28 mouse cellular contexts compared by ENCODE assay signal in genomic region chr2:164765841-164766240, GRCm38 (mm10). TPM values are rescaled to one million over a fixed set of nuclear protein-coding genes. Genes with fewer than 3 reads are reported as not detected.
A peak's percentile ranks its signal among the peaks of the same experiment; 100 is the strongest.
DNase-seq lines count a peak whose midpoint lies in the region; ATAC-seq lines count a peak whose summit lies in the region.
"Had no signal": no experiment of that assay in that cellular context is flagged by ENCODE, and none has a peak within 500 bp of the region (broad histone marks: within the 10 kb centered on the region; RNA-seq: fewer than 3 reads in every experiment).

No protein-coding gene starts in this region.

- ATAC-seq in heart, embryonic 13.5 days (ENCODE audit: extremely low read depth, insufficient number of reproducible peaks, low FRiP score, low TSS enrichment): no peak
- no peak for ATAC-seq in liver, embryonic 13.5 days (ENCODE audit: low read depth)
- ATAC-seq in liver, embryonic 11.5 days (replicated peaks; ENCODE audit: low FRiP score): no peak
- ATAC-seq: forebrain, embryonic 16.5 days; midbrain, embryonic 13.5 days; Patski had no signal

- WGBS in heart, embryonic 13.5 days: 68% methylated on average over 3 of the region's 3 CpGs
- WGBS in liver, embryonic 13.5 days (ENCODE audit: insufficient replicate concordance): 73% methylated on average over 3 of the region's 3 CpGs
- 86% methylated on average over 3 of the region's 3 CpGs for WGBS in liver, embryonic 11.5 days

- peak overlapping the region; percentile 33; the same call in 1 of the 2 replicates for H3K27ac ChIP-seq in heart, embryonic 13.5 days (replicated peaks)
- H3K27ac ChIP-seq in liver, embryonic 13.5 days: peak overlapping the region; percentile 71
- no peak overlapping the region for H3K27ac ChIP-seq in liver, embryonic 11.5 days (ENCODE audit: low read depth, low read length)
- H3K27ac ChIP-seq: forebrain, embryonic 10.5 days; hindbrain, embryonic 15.5 days; limb, embryonic 15.5 days; lung, embryonic 15.5 days; midbrain, embryonic 13.5 days; stomach, postnatal 0 days had no signal

- H3K9me3 ChIP-seq in heart, embryonic 13.5 days: no peaks in the 10 kb centered on the region
- no peaks in the 10 kb centered on the region for H3K9me3 ChIP-seq in liver, embryonic 13.5 days (replicated peaks)
- H3K9me3 ChIP-seq in liver, embryonic 11.5 days (ENCODE audit: control insufficient read depth, low read length): no peaks in the 10 kb centered on the region
- H3K9me3 ChIP-seq: forebrain, embryonic 10.5 days; G1E; hindbrain, embryonic 15.5 days; limb, embryonic 15.5 days; lung, embryonic 15.5 days; megakaryocyte, embryonic 14.5 days; midbrain, embryonic 13.5 days had no signal

- H3K27me3 ChIP-seq in heart, embryonic 13.5 days (replicated peaks): no peaks in the 10 kb centered on the region
- H3K27me3 ChIP-seq in liver, embryonic 13.5 days: no peaks in the 10 kb centered on the region
- H3K27me3 ChIP-seq in liver, embryonic 11.5 days (replicated peaks; ENCODE audit: control insufficient read depth, insufficient read depth, low read length): no peaks in the 10 kb centered on the region
- H3K27me3 ChIP-seq: CH12.LX; hindbrain, embryonic 15.5 days; limb, embryonic 15.5 days; lung, embryonic 15.5 days; megakaryocyte, embryonic 14.5 days; midbrain, embryonic 13.5 days; Patski had no signal

- H3K4me3 ChIP-seq in heart, embryonic 13.5 days: no peak overlapping the region
- no peak overlapping the region for H3K4me3 ChIP-seq in liver, embryonic 13.5 days (replicated peaks)
- no peak overlapping the region for H3K4me3 ChIP-seq in liver, embryonic 11.5 days (ENCODE audit: low read depth, low read length)
- H3K4me3 ChIP-seq: forebrain, embryonic 10.5 days; hindbrain, embryonic 15.5 days; limb, embryonic 15.5 days; lung, embryonic 15.5 days; megakaryocyte, embryonic 14.5 days; midbrain, embryonic 13.5 days had no signal

- DNase-seq in heart, postnatal 10 days: no peak
- peak; percentile 69 for DNase-seq in layer of hippocampus, adult 9-11 months
- DNase-seq in layer of hippocampus, postnatal 25 days (ENCODE audit: extremely low spot score in 1 of 2, low spot score in 1 of 2): no peak
- no peak for DNase-seq in liver, embryonic 13.5 days
- DNase-seq in liver, embryonic 11.5 days (ENCODE audit: low spot score): no peak
- DNase-seq in telencephalon, adult 2 months (ENCODE audit: low read depth, low spot score): peak; percentile 84
- DNase-seq: adrenal gland, postnatal 36 days; B cell, adult 2 months; cerebellum, adult 11 months; cerebellum, adult 9-11 months; gastrocnemius, postnatal 14 days; kidney, adult 2 months; kidney, postnatal 14 days; lung, postnatal 36 days had no signal

- no peak overlapping the region for H3K4me2 ChIP-seq in heart, embryonic 13.5 days
- no peak overlapping the region for H3K4me2 ChIP-seq in liver, embryonic 13.5 days
- H3K4me2 ChIP-seq in liver, embryonic 11.5 days: no peak overlapping the region
- H3K4me2 ChIP-seq: hindbrain, embryonic 15.5 days; limb, embryonic 15.5 days; lung, embryonic 15.5 days; midbrain, embryonic 13.5 days had no signal

- peaks cover 72% of the 10 kb centered on the region for H3K36me3 ChIP-seq in heart, embryonic 13.5 days
- H3K36me3 ChIP-seq in liver, embryonic 13.5 days: peaks cover 76% of the 10 kb centered on the region
- peaks cover 28% of the 10 kb centered on the region for H3K36me3 ChIP-seq in liver, embryonic 11.5 days (ENCODE audit: control insufficient read depth, insufficient read depth, low read length)

- H3K9ac ChIP-seq in heart, embryonic 13.5 days: no peak overlapping the region
- H3K9ac ChIP-seq in liver, embryonic 13.5 days: peak overlapping the region; percentile 33; the same call in 1 of the 2 replicates
- no peak overlapping the region for H3K9ac ChIP-seq in liver, embryonic 11.5 days (ENCODE audit: low read depth, low read length)
- H3K9ac ChIP-seq: hindbrain, embryonic 15.5 days; limb, embryonic 15.5 days; lung, embryonic 15.5 days; midbrain, embryonic 13.5 days had no signal

- peaks cover 26% of the 10 kb centered on the region for H3K4me1 ChIP-seq in heart, embryonic 13.5 days
- H3K4me1 ChIP-seq in liver, embryonic 13.5 days (replicated peaks): peaks cover 63% of the 10 kb centered on the region
- peaks cover 14% of the 10 kb centered on the region for H3K4me1 ChIP-seq in liver, embryonic 11.5 days (replicated peaks; ENCODE audit: control insufficient read depth, insufficient read depth, low read length)

- intact Hi-C loops in heart, postnatal 10 days (cut with DNase I): loop anchor here (2.0 kb wide), 1 partner anchor 19 kb away; no protein-coding TSS in a partner anchor

RNA-seq across cellular contexts. Expression of gene Ube2c, which starts 3.9 kb away (rescaled TPM):
- polyA plus RNA-seq in heart, embryonic 13.5 days (2015; fragmentation: Nextera tagmentation; extraction: Ambion mirVana): 434 and 464 TPM in 2 replicates
- 10 to 100 TPM; 31.7 to 32.5 TPM for total RNA-seq in heart, postnatal 10 days (2021)
- total RNA-seq in layer of hippocampus, postnatal 25 days (2021): 1 to 10 TPM in 1 of 2 experiments, not detected in 1; 1.2 TPM
- polyA plus RNA-seq in liver, embryonic 13.5 days (2015; fragmentation: Nextera tagmentation; extraction: Ambion mirVana): 762 and 764 TPM in 2 replicates
- polyA plus RNA-seq in liver, embryonic 11.5 days (2014; fragmentation: Nextera tagmentation; extraction: Ambion mirVana): 482 and 522 TPM in 2 replicates

RNA-seq across cellular contexts. Expression of gene Tnnc2, which starts 13.9 kb away (rescaled TPM):
- polyA plus RNA-seq in heart, embryonic 13.5 days (2015; fragmentation: Nextera tagmentation; extraction: Ambion mirVana): 1.0 and 3.8 TPM in 2 replicates
- under 1 TPM in 1 of 2 experiments, not detected in 1; 0.52 TPM for total RNA-seq in heart, postnatal 10 days (2021)
- total RNA-seq in layer of hippocampus, postnatal 25 days (2021): not detected
- polyA plus RNA-seq in liver, embryonic 13.5 days (2015; fragmentation: Nextera tagmentation; extraction: Ambion mirVana): 5.1 and 8.4 TPM in 2 replicates
- 0.47 and 1.1 TPM in 2 replicates for polyA plus RNA-seq in liver, embryonic 11.5 days (2014; fragmentation: Nextera tagmentation; extraction: Ambion mirVana)
- total RNA-seq: CH12.LX; G1E; monocyte, adult 5-6 weeks; neutrophil, adult 5-6 weeks had no signal
- polyA plus RNA-seq: forebrain, embryonic 10.5 days; forebrain, embryonic 16.5 days; G1E; midbrain, embryonic 13.5 days had no signal

RNA-seq across cellular contexts. Expression of gene Snx21, which starts 19.8 kb away (rescaled TPM):
- 26.7 and 31.8 TPM in 2 replicates for polyA plus RNA-seq in heart, embryonic 13.5 days (2015; fragmentation: Nextera tagmentation; extraction: Ambion mirVana)
- 10 to 100 TPM; 25.9 to 26.3 TPM for total RNA-seq in heart, postnatal 10 days (2021)
- 10 to 100 TPM; 38.0 to 45.8 TPM for total RNA-seq in layer of hippocampus, postnatal 25 days (2021)
- polyA plus RNA-seq in liver, embryonic 13.5 days (2015; fragmentation: Nextera tagmentation; extraction: Ambion mirVana): 4.1 TPM in 2 replicates
- polyA plus RNA-seq in liver, embryonic 11.5 days (2014; fragmentation: Nextera tagmentation; extraction: Ambion mirVana): 8.3 and 8.4 TPM in 2 replicates

RNA-seq across cellular contexts. Expression of gene Dnttip1, which starts 20.1 kb away (rescaled TPM):
- polyA plus RNA-seq in heart, embryonic 13.5 days (2015; fragmentation: Nextera tagmentation; extraction: Ambion mirVana): 55.0 and 56.9 TPM in 2 replicates
- total RNA-seq in heart, postnatal 10 days (2021): 10 to 100 TPM; 35.8 to 38.5 TPM
- total RNA-seq in layer of hippocampus, postnatal 25 days (2021): 10 to 100 TPM; 37.0 TPM
- polyA plus RNA-seq in liver, embryonic 13.5 days (2015; fragmentation: Nextera tagmentation; extraction: Ambion mirVana): 47.3 and 49.8 TPM in 2 replicates
- polyA plus RNA-seq in liver, embryonic 11.5 days (2014; fragmentation: Nextera tagmentation; extraction: Ambion mirVana): 50.3 and 50.5 TPM in 2 replicates

RNA-seq across cellular contexts. Expression of gene Wfdc3, which starts 20.1 kb away (rescaled TPM):
- 0.27 and 0.28 TPM in 2 replicates for polyA plus RNA-seq in heart, embryonic 13.5 days (2015; fragmentation: Nextera tagmentation; extraction: Ambion mirVana)
- total RNA-seq in heart, postnatal 10 days (2021): under 1 TPM; 0.17 to 0.40 TPM
- 1 to 10 TPM in 1 of 2 experiments, under 1 TPM in 1; 0.89 to 1.0 TPM for total RNA-seq in layer of hippocampus, postnatal 25 days (2021)
- 0.93 and 1.0 TPM in 2 replicates for polyA plus RNA-seq in liver, embryonic 13.5 days (2015; fragmentation: Nextera tagmentation; extraction: Ambion mirVana)
- polyA plus RNA-seq in liver, embryonic 11.5 days (2014; fragmentation: Nextera tagmentation; extraction: Ambion mirVana): 0.18 and 0.38 TPM in 2 replicates
- total RNA-seq: gastrocnemius, postnatal 14 days; monocyte, adult 5-6 weeks had no signal

Comparison
In these comparisons a context has a peak if more than half of its experiments do, and no peak if none do; other contexts are left out.
1. DNase-seq: peak in layer of hippocampus, adult 9-11 months (single experiment) and telencephalon, adult 2 months (single experiment); none in heart, postnatal 10 days (0 of 2), layer of hippocampus, postnatal 25 days (0 of 2), liver, embryonic 13.5 days (single experiment) and liver, embryonic 11.5 days (single experiment).